Mouse (Mus musculus): Measurements from ENCODE around the gene Yeats2.

DNA sequence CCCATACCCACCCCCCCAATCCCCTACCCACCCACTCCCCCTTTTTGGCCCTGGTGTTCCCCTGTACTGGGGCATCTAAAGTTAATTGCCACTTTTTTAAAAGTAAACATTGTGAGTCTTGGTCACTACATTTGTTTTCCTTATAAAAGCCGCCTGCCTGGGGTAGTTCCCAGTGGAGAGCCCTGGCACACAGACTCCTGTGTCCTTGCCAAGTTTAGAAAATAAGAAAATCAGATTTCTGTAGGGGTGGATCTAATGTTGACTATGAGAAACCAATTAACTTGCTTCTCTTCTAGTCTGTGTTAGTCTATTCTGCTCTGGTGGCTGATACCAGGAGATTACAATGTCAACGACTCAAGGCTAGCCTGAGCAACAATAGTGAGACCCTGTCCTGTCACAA lies 28.2 kb upstream of the Yeats2 start:
- TF ChIP-seq CTCF (IDR thresholded peaks at IDR 0.05; ENCODE audit: low read depth) (no peak), EP300 (IDR thresholded peaks at IDR 0.05; ENCODE audit: low read depth) (no peak)

Data from heart, postnatal 0 days (tissue).